Mouse (Mus musculus): ENCODE results near the gene Dnah9.

GRCm38 (mm10) chr11:65812088-65812487 lies 356.3 kb downstream of the Dnah9 start:
- no peak for TF ChIP-seq CTCF (IDR thresholded peaks at IDR 0.05; ENCODE audit: extremely low read depth, insufficient read depth, insufficient read length, insufficient replicate concordance)
- TF ChIP-seq POLR2A (IDR thresholded peaks at IDR 0.05; ENCODE audit: low read depth, low read length) = no peak

Measured in spleen, adult 2 months (tissue).